Mouse (Mus musculus) neural tube, embryonic 13.5 days (tissue): ENCODE data around the gene Ddb2. TPM values are rescaled to one million over a fixed set of nuclear protein-coding genes. Genes with fewer than 3 reads are reported as not detected.

Source experiments
- ATAC-seq: fragments of 200-750 bp; cut with Nextera tagmentation; 2 replicates; pipeline ENCODE4 v1.8.0; 2017; ENCODE audit warnings: low read depth, mild to moderate bottlenecking, moderate TSS enrichment, moderate library complexity
- H3K27ac ChIP-seq: fragments of 300-500 bp; sonication (generic); replicated peaks from 2 replicates; pipeline ENCODE4 v1.5.1; 2015; ENCODE audit warnings: moderate library complexity, mild to moderate bottlenecking, inconsistent platforms
- H3K27me3 ChIP-seq: fragments of 300-500 bp; sonication (generic); 2 replicates; pipeline ENCODE4 v1.6.1; 2015; ENCODE audit warnings: mild to moderate bottlenecking, inconsistent platforms
- H3K36me3 ChIP-seq: fragments of 300-500 bp; sonication (generic); 2 replicates; pipeline ENCODE4 v1.6.1; 2015; ENCODE audit warnings: mild to moderate bottlenecking, inconsistent platforms
- H3K4me1 ChIP-seq: fragments of 300-500 bp; sonication (generic); replicated peaks from 2 replicates; pipeline ENCODE4 v1.6.1; 2015; ENCODE audit warnings: inconsistent platforms
- H3K4me2 ChIP-seq: fragments of 300-500 bp; sonication (generic); 2 replicates; pipeline ENCODE4 v1.6.1; 2015; ENCODE audit warnings: inconsistent platforms, mild to moderate bottlenecking, moderate library complexity
- H3K4me3 ChIP-seq: fragments of 300-500 bp; sonication (generic); 2 replicates; pipeline ENCODE4 v1.5.1; 2015; ENCODE audit warnings: mild to moderate bottlenecking, inconsistent platforms
- H3K9ac ChIP-seq: fragments of 300-500 bp; sonication (generic); 2 replicates; pipeline ENCODE4 v1.6.1; 2015; ENCODE audit warnings: moderate library complexity, mild to moderate bottlenecking, inconsistent platforms
- H3K9me3 ChIP-seq: fragments of 300-500 bp; sonication (generic); 2 replicates; pipeline ENCODE4 v1.6.1; 2016; ENCODE audit warnings: inconsistent platforms
- WGBS: fragments of 180-500 bp; shearing (Covaris S2); methylation state at CpG from one replicate; pipeline ENCODE4 v1.1.7; 2015; 5-methylcytosine and 5-hydroxymethylcytosine counted together
- polyA plus RNA-seq: library from polyadenylated mRNA; unstranded; fragments of >200 nt; fragmentation: Nextera tagmentation; extraction: Ambion mirVana; gene quantifications from 2 replicates; pipeline ENCODE4 v1.2.1, GENCODE M21; 2015

Gene Ddb2
- polyA plus RNA-seq, 1 experiment from 2014 or later = 11.7 TPM

DNA sequence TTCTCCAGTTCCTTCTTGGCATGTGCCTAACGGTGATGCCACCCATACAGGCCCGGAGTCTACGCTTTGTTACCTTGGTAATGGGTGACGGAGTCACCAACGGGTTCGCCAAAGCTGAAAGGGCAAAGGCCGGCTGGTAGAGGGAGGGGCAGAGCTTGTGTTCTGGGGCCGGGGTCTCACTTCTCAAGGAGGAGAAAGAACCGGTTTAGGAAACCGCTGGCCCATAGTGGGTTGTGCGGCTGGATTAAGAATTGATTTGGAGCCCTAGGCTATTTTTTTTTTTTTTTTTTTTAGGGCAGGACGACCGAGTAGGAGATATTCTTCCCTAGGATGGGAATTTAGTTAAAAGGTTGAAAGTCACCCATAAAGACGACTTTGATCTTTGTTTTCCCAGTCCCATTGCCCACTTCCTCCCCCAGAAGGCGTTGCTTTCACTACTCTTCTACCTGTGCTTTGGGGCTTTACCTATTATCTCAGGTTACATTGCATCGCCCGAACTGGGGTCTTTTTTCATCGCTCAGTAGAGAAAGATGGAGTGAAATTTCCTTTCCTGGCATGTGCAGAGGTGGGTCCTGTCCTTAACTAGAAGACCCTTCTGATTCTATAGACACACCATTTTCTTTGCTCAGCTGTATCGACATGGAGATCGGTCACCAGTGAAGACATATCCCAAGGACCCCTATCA, 33.7 kb downstream of the Ddb2 start:
- ATAC-seq = no peak; the same call in 1 of the 2 replicates
- Histone ChIP-seq H3K4me1 (peaks cover 34% of the 10 kb centered on the region), H3K27me3 (no peaks in the 10 kb centered on the region)

DNA sequence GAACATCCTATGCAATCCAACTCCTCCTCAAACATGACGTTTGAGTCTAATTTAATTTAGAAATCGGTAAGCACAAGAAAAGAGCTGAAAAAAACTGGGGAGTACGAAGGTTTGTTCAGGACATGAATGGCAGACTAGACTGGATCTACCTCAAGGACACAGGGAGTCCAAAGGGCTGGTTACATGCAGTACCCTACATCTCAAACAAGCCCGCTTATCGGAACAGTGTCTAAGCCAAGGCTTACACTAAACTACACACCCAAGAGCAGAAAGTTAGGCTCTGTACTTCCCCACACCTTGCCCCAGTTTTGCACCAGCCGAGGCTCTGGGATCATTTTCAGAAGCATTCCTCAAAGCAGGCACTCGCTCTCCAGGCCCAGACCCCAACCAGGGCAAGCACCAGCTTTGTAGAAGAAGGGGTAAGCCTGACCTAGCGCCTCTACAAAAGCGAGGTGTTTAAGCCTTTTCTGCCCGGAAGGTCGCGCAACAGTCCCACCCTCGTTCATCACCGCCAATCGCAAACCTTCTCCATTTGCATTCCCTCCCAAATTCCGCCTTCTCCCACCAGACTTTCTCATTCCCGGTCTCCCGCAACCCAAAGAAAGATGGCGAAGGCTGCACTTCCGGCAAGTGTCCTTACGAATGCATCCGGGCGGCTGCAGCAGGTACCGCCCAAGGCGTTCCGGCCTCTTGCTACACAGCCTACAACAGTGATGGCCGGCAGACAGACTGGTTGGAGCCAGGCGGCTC, 34.4 kb downstream of the Ddb2 start, which contains the start of the genes Nr1h3 and Acp2:
Gene Nr1h3 (minus strand): TSS at position 613 of the 750 bp plus-strand sequence.
Gene Acp2 (plus strand): TSS at position 664 of the 750 bp plus-strand sequence.
- Histone ChIP-seq H3K36me3 (peaks cover 29% of the 10 kb centered on the region), H3K4me1 (peaks cover 34% of the 10 kb centered on the region), H3K9ac (peak within 1 kb of the TSS; percentile 90), H3K4me3 (peak within 1 kb of the TSS; percentile 80), H3K27ac (peak within 1 kb of the TSS; percentile 90), H3K4me2 (peak within 1 kb of the TSS; percentile 67), H3K9me3 (no peaks in the 10 kb centered on the region), H3K27me3 (no peaks in the 10 kb centered on the region)
- 5% methylated on average over 28 of the region's 28 CpGs for WGBS
- ATAC-seq = peak; percentile 96

More for the DNA sequence above, 33.7 kb downstream of the Ddb2 start:
- peak overlapping the region; percentile 80 for H3K4me3 ChIP-seq
- peaks cover 36% of the 10 kb centered on the region for H3K36me3 ChIP-seq
- 13% methylated on average over 20 of the region's 20 CpGs for WGBS
- peak overlapping the region; percentile 67 for H3K4me2 ChIP-seq
- peak overlapping the region; percentile 90 for H3K9ac ChIP-seq
- H3K9me3 ChIP-seq = no peaks in the 10 kb centered on the region
- peak overlapping the region; percentile 90 for H3K27ac ChIP-seq

DNA sequence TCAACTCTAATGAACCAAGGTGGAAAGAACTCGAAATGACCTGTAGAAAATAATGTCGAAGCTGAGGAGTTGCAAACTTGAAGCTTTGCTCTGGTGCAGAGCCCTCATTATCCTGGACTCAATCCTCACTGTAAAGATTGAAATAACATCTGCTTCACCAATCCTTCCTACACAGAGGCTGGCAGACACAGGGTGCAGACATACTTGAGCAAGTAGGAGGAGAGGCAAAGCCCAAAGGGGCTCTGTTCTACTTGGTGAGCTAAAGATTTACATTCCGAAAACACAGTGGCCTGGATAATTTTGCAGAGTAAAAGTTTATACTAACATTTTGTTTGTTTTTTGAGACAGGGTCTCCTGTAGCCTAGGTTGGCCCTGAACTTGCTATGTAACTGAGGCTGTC, 37.9 kb downstream of the Ddb2 start:
- no peak overlapping the region for H3K27ac ChIP-seq
- H3K4me2 ChIP-seq = no peak overlapping the region
- no peak overlapping the region for H3K9ac ChIP-seq
- WGBS = 88% methylated on average over 3 of the region's 3 CpGs
- H3K36me3 ChIP-seq = no peaks in the 10 kb centered on the region
- no peak overlapping the region for H3K4me3 ChIP-seq
- no peak for ATAC-seq
- H3K4me1 ChIP-seq = peaks cover 31% of the 10 kb centered on the region
- H3K9me3 ChIP-seq = no peaks in the 10 kb centered on the region
- H3K27me3 ChIP-seq = no peaks in the 10 kb centered on the region

DNA sequence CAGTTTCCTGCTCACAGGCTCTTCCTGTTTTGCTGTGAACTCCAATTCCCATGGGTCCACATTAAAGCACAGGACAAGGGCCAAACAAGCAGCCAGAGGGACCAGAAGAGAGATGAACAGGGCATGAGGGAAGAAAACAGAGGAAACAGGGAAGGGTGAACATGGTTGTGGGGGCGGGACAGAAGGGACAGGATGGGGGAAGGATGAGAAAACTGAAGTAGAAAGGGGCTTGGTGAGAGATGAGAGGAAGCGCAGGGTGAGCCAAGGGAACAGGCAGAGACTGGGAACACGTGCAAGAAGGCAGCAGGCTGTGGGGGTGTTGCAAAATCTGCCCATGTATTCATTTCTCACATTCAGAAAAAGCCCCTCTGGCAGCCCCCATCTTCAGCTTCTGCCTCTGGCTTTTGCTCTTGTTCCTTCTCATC, 40.2 kb downstream of the Ddb2 start:
- Histone ChIP-seq H3K9me3 (no peaks in the 10 kb centered on the region), H3K27ac (no peak overlapping the region), H3K4me3 (no peak overlapping the region), H3K9ac (no peak overlapping the region), H3K4me2 (no peak overlapping the region), H3K4me1 (peaks cover 17% of the 10 kb centered on the region), H3K36me3 (no peaks in the 10 kb centered on the region), H3K27me3 (no peaks in the 10 kb centered on the region)
- ATAC-seq = no peak
- WGBS = 70% methylated on average over 3 of the region's 3 CpGs

DNA sequence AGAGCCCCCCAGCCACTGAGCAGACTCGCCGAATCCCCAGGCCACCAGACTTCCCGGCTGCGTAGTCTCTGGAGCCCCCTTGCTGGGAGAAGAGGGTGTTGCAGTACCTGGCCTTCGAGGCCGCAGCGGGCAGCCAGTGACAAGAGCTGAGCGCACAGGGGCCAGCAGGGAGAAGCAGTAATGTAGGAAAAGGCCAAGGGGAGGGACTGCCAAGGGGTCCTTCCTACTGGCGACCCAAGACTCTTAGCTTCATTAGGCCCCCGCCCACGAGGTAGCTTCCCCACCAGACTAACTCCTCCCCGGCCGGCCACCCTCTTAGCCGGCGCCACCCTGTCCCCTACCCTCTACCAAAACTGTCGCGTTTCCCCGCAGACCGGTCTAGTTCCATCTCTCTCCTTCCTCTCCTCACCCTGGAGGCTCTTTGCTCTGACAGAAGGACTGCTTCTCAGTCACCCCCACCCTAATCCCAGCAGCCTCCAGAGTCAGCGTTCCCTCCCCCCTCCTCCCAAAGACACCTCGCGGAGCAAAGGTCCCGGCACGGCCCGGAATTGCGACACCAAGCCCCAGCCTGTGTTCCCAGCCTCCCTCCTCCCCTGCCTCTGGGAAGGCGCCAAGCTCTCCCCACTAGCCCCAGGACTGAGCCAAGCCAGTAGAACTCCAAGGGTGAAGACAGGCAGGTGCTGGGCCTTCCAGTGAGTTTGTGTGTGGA, 42.0 kb downstream of the Ddb2 start:
- peak; percentile 85 for ATAC-seq
- Histone ChIP-seq H3K4me2 (peak overlapping the region; percentile 60), H3K36me3 (no peaks in the 10 kb centered on the region), H3K9me3 (no peaks in the 10 kb centered on the region), H3K4me3 (peak overlapping the region; percentile 30), H3K9ac (peak overlapping the region; percentile 64), H3K27me3 (no peaks in the 10 kb centered on the region), H3K27ac (no peak overlapping the region), H3K4me1 (peaks cover 12% of the 10 kb centered on the region)
- 1% methylated on average over 27 of the region's 27 CpGs for WGBS

DNA sequence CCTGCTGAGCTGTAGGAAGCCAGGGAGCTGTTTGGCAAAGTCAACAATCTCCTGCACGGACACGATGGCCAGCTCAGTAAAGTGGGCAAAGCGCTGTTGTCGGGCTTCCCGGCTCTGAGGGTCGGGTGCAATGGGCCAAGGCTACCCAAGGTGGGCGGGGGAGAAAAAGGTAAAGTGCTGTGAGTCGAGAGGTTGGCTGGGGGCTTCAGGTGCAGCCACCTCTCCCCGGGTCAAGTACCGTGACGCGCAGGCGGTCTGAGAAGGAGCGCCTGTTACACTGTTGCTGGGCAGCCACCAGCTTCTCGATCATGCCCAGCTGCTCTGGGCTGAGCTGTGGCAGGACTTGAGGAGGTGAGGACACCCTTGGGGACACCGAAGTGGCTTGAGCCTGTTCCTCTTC, 46.3 kb downstream of the Ddb2 start:
- no peak overlapping the region for H3K4me3 ChIP-seq
- H3K36me3 ChIP-seq = no peaks in the 10 kb centered on the region
- no peaks in the 10 kb centered on the region for H3K9me3 ChIP-seq
- no peaks in the 10 kb centered on the region for H3K27me3 ChIP-seq
- no peak overlapping the region for H3K4me2 ChIP-seq
- no peak for ATAC-seq
- H3K9ac ChIP-seq = no peak overlapping the region
- 92% methylated on average over 16 of the region's 16 CpGs for WGBS
- H3K4me1 ChIP-seq = peaks cover 12% of the 10 kb centered on the region
- no peak overlapping the region for H3K27ac ChIP-seq

DNA sequence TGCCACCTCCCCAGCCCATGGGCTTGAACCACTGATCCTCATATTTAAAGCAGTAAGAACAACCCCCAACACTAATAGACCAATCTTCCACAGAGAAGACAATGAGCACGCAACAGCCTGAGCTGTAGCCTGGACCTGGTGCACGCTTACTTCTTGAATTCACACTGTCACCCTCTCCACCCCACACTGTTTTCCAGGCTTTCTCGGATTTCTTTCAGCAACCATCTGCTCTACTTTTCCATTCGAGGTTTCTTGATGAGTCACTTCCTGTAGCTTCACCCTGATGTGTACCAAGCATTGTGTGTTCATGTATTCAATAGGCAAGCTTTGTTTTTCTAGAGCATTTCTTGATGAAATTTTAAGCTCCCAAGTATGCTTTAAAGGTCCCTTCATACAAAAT, 49.4 kb downstream of the Ddb2 start:
- H3K27me3 ChIP-seq = no peaks in the 10 kb centered on the region
- 77% methylated on average over 4 of the region's 4 CpGs for WGBS
- ATAC-seq = no peak
- H3K4me3 ChIP-seq = no peak overlapping the region
- H3K4me2 ChIP-seq = no peak overlapping the region
- no peaks in the 10 kb centered on the region for H3K36me3 ChIP-seq
- H3K27ac ChIP-seq = no peak overlapping the region
- peaks cover 7% of the 10 kb centered on the region; the same call in 1 of the 2 replicates for H3K4me1 ChIP-seq
- no peak overlapping the region for H3K9ac ChIP-seq
- no peaks in the 10 kb centered on the region for H3K9me3 ChIP-seq

DNA sequence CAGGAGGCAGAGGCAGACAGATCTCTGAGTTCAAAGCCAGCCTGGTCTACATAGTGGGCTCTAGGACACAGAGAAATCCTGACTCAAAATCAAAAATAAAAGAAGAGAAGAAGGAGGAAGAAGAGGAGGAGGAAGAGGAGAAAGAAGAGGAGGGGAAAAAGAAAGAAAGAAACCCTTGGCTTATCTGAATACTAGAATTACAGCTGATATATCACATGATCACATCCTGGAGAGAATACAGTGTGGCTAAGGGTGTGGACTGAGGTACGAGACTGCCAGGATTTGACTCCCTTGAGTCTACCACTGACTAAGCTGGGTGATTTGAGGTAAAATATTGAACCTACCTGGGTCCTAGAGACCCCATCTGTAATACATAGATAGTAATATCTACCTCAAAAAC, 50.6 kb downstream of the Ddb2 start:
- no peak overlapping the region for H3K9ac ChIP-seq
- no peak overlapping the region for H3K4me3 ChIP-seq
- no peak overlapping the region for H3K4me2 ChIP-seq
- no peak for ATAC-seq
- H3K27ac ChIP-seq = no peak overlapping the region
- H3K36me3 ChIP-seq = no peaks in the 10 kb centered on the region
- no peaks in the 10 kb centered on the region for H3K27me3 ChIP-seq
- WGBS = 74% methylated on average over 1 of the region's 1 CpGs
- H3K9me3 ChIP-seq = no peaks in the 10 kb centered on the region
- peaks cover 17% of the 10 kb centered on the region for H3K4me1 ChIP-seq

DNA sequence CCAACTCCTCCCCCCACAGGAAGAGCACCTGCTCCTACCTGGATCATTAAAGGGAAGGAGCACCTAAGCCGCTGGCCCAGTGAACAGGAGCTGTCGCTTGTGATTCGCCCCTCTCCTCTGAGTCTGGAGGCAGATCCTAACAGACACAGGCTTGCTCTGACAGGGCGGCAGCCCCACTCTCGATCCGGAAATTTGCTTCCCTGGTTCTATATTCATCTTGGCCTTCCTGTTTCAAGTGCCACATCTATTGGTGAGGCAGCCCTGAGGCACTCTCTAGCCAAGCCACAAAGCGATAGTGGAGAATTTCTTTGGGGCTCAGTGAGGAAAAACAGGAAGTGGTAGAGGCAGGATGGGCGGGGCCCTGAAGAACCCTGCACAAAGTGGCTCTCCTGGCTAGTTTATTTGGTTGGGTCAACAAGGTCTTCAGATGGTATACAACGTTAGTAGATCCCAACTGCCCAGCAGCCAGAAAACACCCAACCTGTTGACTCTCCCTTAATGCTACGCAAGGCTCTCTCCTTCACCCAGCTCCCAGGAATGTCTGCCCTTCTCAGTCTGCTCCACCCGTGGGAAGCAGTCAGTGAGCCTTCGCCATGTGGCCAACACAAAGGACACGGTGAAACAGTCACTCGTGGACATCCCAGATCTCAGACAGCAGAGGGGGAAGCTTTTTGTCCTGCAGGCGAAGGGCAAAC, 52.9 kb downstream of the Ddb2 start, which contains the start of gene Madd:
Gene Madd (minus strand): TSS at position 127 of the 695 bp plus-strand sequence.
- H3K4me3 ChIP-seq = peak within 1 kb of the TSS; percentile 84
- no peaks in the 10 kb centered on the region for H3K9me3 ChIP-seq
- 72% methylated on average over 15 of the region's 15 CpGs for WGBS
- H3K27me3 ChIP-seq = no peaks in the 10 kb centered on the region
- 0 out of 2 replicates have a peak, but pooled peaks have one; percentile 2 for ATAC-seq
- H3K9ac ChIP-seq = peak within 1 kb of the TSS; percentile 88
- peak within 1 kb of the TSS; percentile 87 for H3K4me2 ChIP-seq
- 0 out of 2 replicates have a peak, but pooled peaks cover 5% of the 10 kb centered on the region for H3K36me3 ChIP-seq
- H3K4me1 ChIP-seq = peaks cover 33% of the 10 kb centered on the region
- H3K27ac ChIP-seq = peak within 1 kb of the TSS; percentile 93

DNA sequence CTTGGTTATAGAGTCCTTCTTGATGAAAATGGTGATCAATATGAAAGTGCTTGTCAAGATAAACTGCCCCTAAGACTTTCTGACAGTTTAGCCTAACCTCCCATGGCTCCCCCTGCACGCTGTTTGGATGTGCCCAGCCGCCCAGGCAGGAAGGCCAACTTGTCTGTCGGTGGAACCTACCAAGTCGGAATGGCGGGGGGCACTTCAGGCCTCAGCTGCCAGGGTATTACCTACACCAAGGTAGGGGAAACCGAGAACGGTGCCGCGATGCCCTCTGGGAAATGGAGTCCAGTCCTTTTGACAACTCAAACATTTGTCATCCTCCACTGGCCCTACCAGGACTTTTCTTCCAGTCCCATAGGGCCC, 53.7 kb downstream of the Ddb2 start:
- Histone ChIP-seq H3K9me3 (no peaks in the 10 kb centered on the region), H3K36me3 (peaks cover 10% of the 10 kb centered on the region), H3K4me1 (peaks cover 33% of the 10 kb centered on the region), H3K27ac (peak overlapping the region; percentile 93), H3K4me2 (peak overlapping the region; percentile 87), H3K9ac (peak overlapping the region; percentile 88), H3K4me3 (peak overlapping the region; percentile 84), H3K27me3 (no peaks in the 10 kb centered on the region)
- under 1% methylated on average over 9 of the region's 9 CpGs for WGBS
- ATAC-seq = peak; percentile 96

DNA sequence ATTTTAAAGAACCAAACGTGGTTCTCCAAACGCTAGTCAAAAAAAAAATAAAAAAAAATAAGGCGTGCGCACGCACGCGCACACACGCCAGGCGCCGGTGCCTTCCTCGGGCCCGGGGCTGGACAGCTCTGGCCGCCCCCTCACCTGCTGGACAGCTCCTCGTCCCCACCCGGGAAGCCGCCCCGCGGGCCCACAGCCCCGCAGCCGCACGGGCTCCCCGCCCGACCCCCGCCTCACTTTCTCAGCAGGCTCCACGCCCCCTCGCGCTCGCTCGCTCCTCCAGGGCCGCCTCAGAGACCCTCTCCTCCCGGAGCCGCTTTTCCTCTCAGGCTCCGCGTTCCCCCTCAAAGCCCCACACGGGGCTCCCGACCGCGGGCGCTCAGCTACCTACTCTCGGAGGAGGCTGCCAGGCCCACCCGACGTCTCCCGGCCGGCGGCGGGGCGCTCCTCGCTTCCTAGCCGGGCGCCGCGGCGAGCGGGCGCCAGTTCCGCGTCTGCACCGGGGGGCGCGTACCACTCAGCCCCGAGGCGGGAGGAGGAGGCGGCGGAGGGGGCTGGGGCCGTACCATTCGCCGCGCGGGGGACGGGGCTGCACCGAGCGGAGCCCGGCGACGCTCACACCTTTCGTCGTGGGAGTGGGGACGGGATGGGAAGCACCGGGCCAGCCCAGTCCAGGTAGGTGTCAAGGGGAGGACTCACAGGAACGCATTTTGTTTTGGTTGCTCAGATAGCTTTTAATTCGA, 54.2 kb downstream of the Ddb2 start:
- no peaks in the 10 kb centered on the region for H3K27me3 ChIP-seq
- ATAC-seq = peak; percentile 98
- H3K36me3 ChIP-seq = peaks cover 16% of the 10 kb centered on the region
- peak overlapping the region; percentile 87 for H3K4me2 ChIP-seq
- WGBS = under 1% methylated on average over 69 of the region's 81 CpGs
- peak overlapping the region; percentile 93 for H3K27ac ChIP-seq
- peaks cover 33% of the 10 kb centered on the region for H3K4me1 ChIP-seq
- H3K9me3 ChIP-seq = no peaks in the 10 kb centered on the region
- peak overlapping the region; percentile 88 for H3K9ac ChIP-seq
- peak overlapping the region; percentile 84 for H3K4me3 ChIP-seq
